Mouse (Mus musculus) small intestine, adult 2 months (tissue): Measurements from ENCODE around the gene Lnx1.

Experiments used
- CTCF ChIP-seq: fragments of 200-500 bp; IDR thresholded peaks from 2 replicates; pipeline ENCODE4 v1.5.1; 2012; ENCODE audit warnings: low read depth, mild to moderate bottlenecking, control low read depth, inconsistent platforms, low read length, moderate library complexity, mixed read lengths; ENCODE audit not compliant: insufficient replicate concordance, insufficient read length; ENCODE audit errors: extremely low read depth
- POLR2A ChIP-seq: fragments of 200-500 bp; IDR thresholded peaks from 2 replicates; pipeline ENCODE4 v1.6.1; 2012; ENCODE audit warnings: low read depth, mild to moderate bottlenecking, control low read depth, inconsistent platforms, low read length, moderate library complexity

- TF ChIP-seq CTCF, result no peak
- no peak for TF ChIP-seq POLR2A
Observed at GRCm38 (mm10) chr5:74612713-74613112, 90.0 kb downstream of the Lnx1 start.
